Mouse (Mus musculus): ENCODE measurements around the gene Itgb4. TPM values are rescaled to one million over a fixed set of nuclear protein-coding genes. Genes with fewer than 3 reads are reported as not detected.
A peak's percentile ranks its signal among the peaks of the same experiment; 100 is the strongest.

The Itgb4 gene
- polyA plus RNA-seq, 1 experiment from 2014 or later: 0.40 TPM

GRCm38 (mm10) chr11:116040593-116040992 lies 66.1 kb downstream of the Itgb4 start:
- Histone ChIP-seq H3K27me3 (ENCODE audit: control insufficient read depth, insufficient read depth, low read depth, low read length) (no peaks in the 10 kb centered on the region), H3K9ac (ENCODE audit: low read depth, low read length) (no peak overlapping the region), H3K9me3 (replicated peaks; ENCODE audit: control insufficient read depth, low read length) (no peaks in the 10 kb centered on the region), H3K4me3 (ENCODE audit: low read depth, low read length) (no peak overlapping the region), H3K4me1 (ENCODE audit: control insufficient read depth, low read depth, low read length) (no peaks in the 10 kb centered on the region; the same call in 1 of the 2 replicates), H3K4me2 (ENCODE audit: low read depth, low read length) (no peak overlapping the region), H3K36me3 (ENCODE audit: control insufficient read depth, insufficient read depth) (peaks cover 12% of the 10 kb centered on the region), H3K27ac (ENCODE audit: low read length) (no peak overlapping the region)
- WGBS (ENCODE audit: insufficient replicate concordance): 75% methylated on average over 6 of the region's 6 CpGs
- no peak for ATAC-seq (ENCODE audit: low read depth)

- H3K9ac ChIP-seq (ENCODE audit: low read depth, low read length): no peak overlapping the region
- no peak for ATAC-seq (ENCODE audit: low read depth)
- no peaks in the 10 kb centered on the region for H3K9me3 ChIP-seq (replicated peaks; ENCODE audit: control insufficient read depth, low read length)
- H3K4me1 ChIP-seq (ENCODE audit: control insufficient read depth, low read depth, low read length): no peaks in the 10 kb centered on the region; the same call in 1 of the 2 replicates
- no peak overlapping the region for H3K4me2 ChIP-seq (ENCODE audit: low read depth, low read length)
- H3K36me3 ChIP-seq (ENCODE audit: control insufficient read depth, insufficient read depth): peaks cover 12% of the 10 kb centered on the region
- WGBS (ENCODE audit: insufficient replicate concordance): 85% methylated on average over 2 of the region's 2 CpGs
- no peaks in the 10 kb centered on the region for H3K27me3 ChIP-seq (ENCODE audit: control insufficient read depth, insufficient read depth, low read depth, low read length)
- no peak overlapping the region for H3K4me3 ChIP-seq (ENCODE audit: low read depth, low read length)
- no peak overlapping the region for H3K27ac ChIP-seq (ENCODE audit: low read length)
Measured at GRCm38 (mm10) chr11:116041833-116042232, 67.3 kb downstream of the Itgb4 start.

- no peak overlapping the region for H3K27ac ChIP-seq (ENCODE audit: low read length)
- no peak overlapping the region for H3K4me2 ChIP-seq (ENCODE audit: low read depth, low read length)
- peaks cover 12% of the 10 kb centered on the region for H3K36me3 ChIP-seq (ENCODE audit: control insufficient read depth, insufficient read depth)
- H3K27me3 ChIP-seq (ENCODE audit: control insufficient read depth, insufficient read depth, low read depth, low read length): no peaks in the 10 kb centered on the region
- H3K4me1 ChIP-seq (ENCODE audit: control insufficient read depth, low read depth, low read length): no peaks in the 10 kb centered on the region; the same call in 1 of the 2 replicates
- H3K9me3 ChIP-seq (replicated peaks; ENCODE audit: control insufficient read depth, low read length): no peaks in the 10 kb centered on the region
- H3K4me3 ChIP-seq (ENCODE audit: low read depth, low read length): no peak overlapping the region
- H3K9ac ChIP-seq (ENCODE audit: low read depth, low read length): no peak overlapping the region
- no peak for ATAC-seq (ENCODE audit: low read depth)
- WGBS (ENCODE audit: insufficient replicate concordance): 63% methylated on average over 5 of the region's 5 CpGs
Measured at GRCm38 (mm10) chr11:116042372-116043138, 68.0 kb downstream of the Itgb4 start.

GRCm38 (mm10) chr11:116043286-116043685 lies 68.8 kb downstream of the Itgb4 start:
- no peak for ATAC-seq (ENCODE audit: low read depth)
- peaks cover 15% of the 10 kb centered on the region for H3K36me3 ChIP-seq (ENCODE audit: control insufficient read depth, insufficient read depth)
- H3K9ac ChIP-seq (ENCODE audit: low read depth, low read length): no peak overlapping the region
- H3K4me2 ChIP-seq (ENCODE audit: low read depth, low read length): no peak overlapping the region
- no peaks in the 10 kb centered on the region for H3K27me3 ChIP-seq (ENCODE audit: control insufficient read depth, insufficient read depth, low read depth, low read length)
- no peak overlapping the region for H3K27ac ChIP-seq (ENCODE audit: low read length)
- H3K4me3 ChIP-seq (ENCODE audit: low read depth, low read length): no peak overlapping the region
- no peaks in the 10 kb centered on the region for H3K9me3 ChIP-seq (replicated peaks; ENCODE audit: control insufficient read depth, low read length)
- WGBS (ENCODE audit: insufficient replicate concordance): 93% methylated on average over 1 of the region's 1 CpGs
- no peaks in the 10 kb centered on the region; the same call in 1 of the 2 replicates for H3K4me1 ChIP-seq (ENCODE audit: control insufficient read depth, low read depth, low read length)

GRCm38 (mm10) chr11:116045173-116045572 lies 70.7 kb downstream of the Itgb4 start:
- Histone ChIP-seq H3K36me3 (ENCODE audit: control insufficient read depth, insufficient read depth) (peaks cover 30% of the 10 kb centered on the region), H3K27ac (ENCODE audit: low read length) (no peak overlapping the region), H3K4me3 (ENCODE audit: low read depth, low read length) (no peak overlapping the region), H3K9me3 (replicated peaks; ENCODE audit: control insufficient read depth, low read length) (no peaks in the 10 kb centered on the region), H3K9ac (ENCODE audit: low read depth, low read length) (no peak overlapping the region), H3K4me2 (ENCODE audit: low read depth, low read length) (no peak overlapping the region), H3K4me1 (ENCODE audit: control insufficient read depth, low read depth, low read length) (no peaks in the 10 kb centered on the region; the same call in 1 of the 2 replicates), H3K27me3 (ENCODE audit: control insufficient read depth, insufficient read depth, low read depth, low read length) (no peaks in the 10 kb centered on the region)
- no peak for ATAC-seq (ENCODE audit: low read depth)
- WGBS (ENCODE audit: insufficient replicate concordance): 84% methylated on average over 6 of the region's 6 CpGs

- no peak overlapping the region for H3K27ac ChIP-seq (ENCODE audit: low read length)
- no peak overlapping the region for H3K9ac ChIP-seq (ENCODE audit: low read depth, low read length)
- peaks cover 11% of the 10 kb centered on the region for H3K4me1 ChIP-seq (ENCODE audit: control insufficient read depth, low read depth, low read length)
- ATAC-seq (ENCODE audit: low read depth): no peak
- peaks cover 31% of the 10 kb centered on the region for H3K36me3 ChIP-seq (ENCODE audit: control insufficient read depth, insufficient read depth)
- H3K27me3 ChIP-seq (ENCODE audit: control insufficient read depth, insufficient read depth, low read depth, low read length): no peaks in the 10 kb centered on the region
- no peaks in the 10 kb centered on the region for H3K9me3 ChIP-seq (replicated peaks; ENCODE audit: control insufficient read depth, low read length)
- 81% methylated on average over 2 of the region's 2 CpGs for WGBS (ENCODE audit: insufficient replicate concordance)
- H3K4me2 ChIP-seq (ENCODE audit: low read depth, low read length): no peak overlapping the region
- no peak overlapping the region for H3K4me3 ChIP-seq (ENCODE audit: low read depth, low read length)
Measured at GRCm38 (mm10) chr11:116049610-116050009, 75.1 kb downstream of the Itgb4 start.

- Histone ChIP-seq H3K36me3 (ENCODE audit: control insufficient read depth, insufficient read depth) (peaks cover 37% of the 10 kb centered on the region), H3K4me3 (ENCODE audit: low read depth, low read length) (no peak overlapping the region), H3K4me2 (ENCODE audit: low read depth, low read length) (no peak overlapping the region), H3K4me1 (ENCODE audit: control insufficient read depth, low read depth, low read length) (peaks cover 11% of the 10 kb centered on the region), H3K9me3 (replicated peaks; ENCODE audit: control insufficient read depth, low read length) (no peaks in the 10 kb centered on the region), H3K9ac (ENCODE audit: low read depth, low read length) (no peak overlapping the region), H3K27me3 (ENCODE audit: control insufficient read depth, insufficient read depth, low read depth, low read length) (no peaks in the 10 kb centered on the region), H3K27ac (ENCODE audit: low read length) (no peak overlapping the region)
- 81% methylated on average over 4 of the region's 4 CpGs for WGBS (ENCODE audit: insufficient replicate concordance)
- ATAC-seq (ENCODE audit: low read depth): no peak
Measured at GRCm38 (mm10) chr11:116050196-116050595, 75.7 kb downstream of the Itgb4 start.

GRCm38 (mm10) chr11:116053510-116054229 lies 79.2 kb downstream of the Itgb4 start:
- no peak overlapping the region for H3K9ac ChIP-seq (ENCODE audit: low read depth, low read length)

GRCm38 (mm10) chr11:116055873-116056272 lies 81.4 kb downstream of the Itgb4 start:
- peaks cover 38% of the 10 kb centered on the region for H3K36me3 ChIP-seq (ENCODE audit: control insufficient read depth, insufficient read depth)
- no peak overlapping the region for H3K4me3 ChIP-seq (ENCODE audit: low read depth, low read length)
- H3K4me2 ChIP-seq (ENCODE audit: low read depth, low read length): no peak overlapping the region
- no peak overlapping the region for H3K27ac ChIP-seq (ENCODE audit: low read length)
- no peaks in the 10 kb centered on the region for H3K27me3 ChIP-seq (ENCODE audit: control insufficient read depth, insufficient read depth, low read depth, low read length)
- H3K9me3 ChIP-seq (replicated peaks; ENCODE audit: control insufficient read depth, low read length): no peaks in the 10 kb centered on the region
- H3K9ac ChIP-seq (ENCODE audit: low read depth, low read length): no peak overlapping the region
- no peak for ATAC-seq (ENCODE audit: low read depth)
- H3K4me1 ChIP-seq (ENCODE audit: control insufficient read depth, low read depth, low read length): peaks cover 41% of the 10 kb centered on the region
- 66% methylated on average over 11 of the region's 11 CpGs for WGBS (ENCODE audit: insufficient replicate concordance)

More at GRCm38 (mm10) chr11:116053510-116054229, 79.2 kb downstream of the Itgb4 start:
- H3K4me3 ChIP-seq (ENCODE audit: low read depth, low read length): no peak overlapping the region
- 74% methylated on average over 9 of the region's 9 CpGs for WGBS (ENCODE audit: insufficient replicate concordance)
- H3K4me1 ChIP-seq (ENCODE audit: control insufficient read depth, low read depth, low read length): peaks cover 41% of the 10 kb centered on the region
- H3K9me3 ChIP-seq (replicated peaks; ENCODE audit: control insufficient read depth, low read length): no peaks in the 10 kb centered on the region
- no peaks in the 10 kb centered on the region for H3K27me3 ChIP-seq (ENCODE audit: control insufficient read depth, insufficient read depth, low read depth, low read length)
- no peak overlapping the region for H3K4me2 ChIP-seq (ENCODE audit: low read depth, low read length)
- ATAC-seq (ENCODE audit: low read depth): peak; percentile 39
- no peak overlapping the region for H3K27ac ChIP-seq (ENCODE audit: low read length)
- H3K36me3 ChIP-seq (ENCODE audit: control insufficient read depth, insufficient read depth): peaks cover 47% of the 10 kb centered on the region
